Mouse (Mus musculus): ENCODE data around the gene Gm45713. TPM values are rescaled to one million over a fixed set of nuclear protein-coding genes. Genes with fewer than 3 reads are reported as not detected.
"Not testable (repeated sequence)": the region's sequence is repeated elsewhere in the genome, so short reads cannot be mapped to it uniquely, and the experiment has no call there.

The Gm45713 gene
- polyA plus RNA-seq, 1 experiment from 2014 or later = 0.53 TPM

GRCm38 (mm10) chr7:45173772-45174171 is 37.7 kb upstream of the Gm45713 start:
- H3K27ac ChIP-seq (replicated peaks); H3K9me3 ChIP-seq; ATAC-seq (ENCODE audit: low read depth); H3K4me2 ChIP-seq; H3K36me3 ChIP-seq; H3K4me3 ChIP-seq; H3K9ac ChIP-seq: not testable (repeated sequence)
- Histone ChIP-seq H3K27me3 (peaks cover 96% of the 10 kb centered on the region), H3K4me1 (replicated peaks) (peaks cover 15% of the 10 kb centered on the region)
- WGBS = 50% methylated on average over 1 of the region's 1 CpGs

DNA sequence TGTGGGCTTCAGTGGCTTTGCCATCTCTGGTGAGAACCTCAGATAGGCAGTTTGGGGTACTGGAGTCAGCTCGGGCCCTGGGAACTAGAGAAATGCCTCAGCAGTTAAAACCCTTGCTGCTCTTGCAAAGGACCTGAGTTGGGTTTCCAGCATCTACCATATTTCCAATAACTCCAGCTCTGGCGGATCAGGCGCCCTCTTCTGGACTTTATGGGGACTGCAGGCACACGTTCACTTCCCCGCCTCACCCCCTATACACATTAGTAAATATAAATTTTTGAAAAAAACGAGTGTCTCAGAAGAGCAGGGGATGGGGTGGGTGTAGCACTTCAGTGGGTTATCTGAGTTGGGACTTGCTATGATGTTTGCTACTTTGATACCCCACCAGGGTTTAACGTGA is 36.9 kb upstream of the Gm45713 start:
- 52% methylated on average over 7 of the region's 7 CpGs for WGBS
- no peak overlapping the region for H3K27ac ChIP-seq (replicated peaks)
- H3K27me3 ChIP-seq = peaks cover 96% of the 10 kb centered on the region
- H3K4me2 ChIP-seq = no peak overlapping the region
- H3K36me3 ChIP-seq = no peaks in the 10 kb centered on the region
- H3K9me3 ChIP-seq = no peaks in the 10 kb centered on the region
- no peak overlapping the region for H3K9ac ChIP-seq
- no peak overlapping the region for H3K4me3 ChIP-seq
- peaks cover 23% of the 10 kb centered on the region for H3K4me1 ChIP-seq (replicated peaks)
- ATAC-seq (ENCODE audit: low read depth) = no peak

- Histone ChIP-seq H3K4me1 (replicated peaks) (peaks cover 15% of the 10 kb centered on the region), H3K9me3 (no peaks in the 10 kb centered on the region), H3K27me3 (peaks cover 96% of the 10 kb centered on the region), H3K36me3 (no peaks in the 10 kb centered on the region), H3K4me3 (no peak overlapping the region), H3K9ac (no peak overlapping the region), H3K27ac (replicated peaks) (no peak overlapping the region), H3K4me2 (no peak overlapping the region)
- WGBS = 89% methylated on average over 3 of the region's 3 CpGs
- ATAC-seq (ENCODE audit: low read depth) = no peak
These were observed 33.5 kb upstream of the Gm45713 start for GRCm38 (mm10) chr7:45169495-45169894.

DNA sequence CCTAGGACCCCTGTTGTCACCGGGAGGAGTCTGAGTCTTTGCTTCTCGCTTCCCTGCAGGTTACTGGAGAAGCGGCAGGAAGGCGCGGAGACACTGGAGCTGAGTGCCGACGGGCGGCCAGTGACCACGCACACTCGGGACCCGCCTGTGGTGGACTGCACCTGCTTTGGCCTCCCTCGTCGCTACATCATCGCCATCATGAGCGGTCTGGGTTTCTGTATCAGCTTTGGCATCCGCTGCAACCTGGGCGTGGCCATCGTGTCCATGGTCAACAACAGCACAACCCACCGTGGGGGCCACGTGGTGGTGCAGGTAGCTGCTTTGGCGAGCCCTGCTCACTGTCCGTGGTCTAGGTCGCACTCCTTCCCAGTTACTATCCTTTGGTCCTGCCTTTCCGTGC is 32.6 kb upstream of the Gm45713 start:
- H3K36me3 ChIP-seq = no peaks in the 10 kb centered on the region
- H3K9me3 ChIP-seq = no peaks in the 10 kb centered on the region
- peaks cover 97% of the 10 kb centered on the region for H3K27me3 ChIP-seq
- 4% methylated on average over 24 of the region's 24 CpGs for WGBS
- H3K9ac ChIP-seq = no peak overlapping the region
- no peak overlapping the region for H3K27ac ChIP-seq (replicated peaks)
- no peak for ATAC-seq (ENCODE audit: low read depth)
- H3K4me1 ChIP-seq (replicated peaks) = peaks cover 23% of the 10 kb centered on the region
- peak overlapping the region; percentile 29 for H3K4me2 ChIP-seq
- H3K4me3 ChIP-seq = 0 out of 2 replicates have a peak overlapping the region, but pooled peaks have one; percentile 3

GRCm38 (mm10) chr7:45167761-45168445 is 31.9 kb upstream of the Gm45713 start:
- H3K36me3 ChIP-seq = no peaks in the 10 kb centered on the region
- no peak for ATAC-seq (ENCODE audit: low read depth)
- no peaks in the 10 kb centered on the region for H3K9me3 ChIP-seq
- no peak overlapping the region for H3K27ac ChIP-seq (replicated peaks)
- peaks cover 100% of the 10 kb centered on the region for H3K27me3 ChIP-seq
- no peak overlapping the region for H3K9ac ChIP-seq
- H3K4me2 ChIP-seq = peak overlapping the region; percentile 18; the same call in 1 of the 2 replicates
- peaks cover 24% of the 10 kb centered on the region for H3K4me1 ChIP-seq (replicated peaks)
- no peak overlapping the region for H3K4me3 ChIP-seq
- 3% methylated on average over 19 of the region's 19 CpGs for WGBS

- 28% methylated on average over 9 of the region's 10 CpGs for WGBS
- no peak overlapping the region for H3K4me2 ChIP-seq
- no peak overlapping the region for H3K9ac ChIP-seq
- peaks cover 96% of the 10 kb centered on the region for H3K27me3 ChIP-seq
- no peaks in the 10 kb centered on the region for H3K9me3 ChIP-seq
- H3K4me1 ChIP-seq (replicated peaks) = peaks cover 32% of the 10 kb centered on the region
- H3K36me3 ChIP-seq = no peaks in the 10 kb centered on the region
- no peak overlapping the region for H3K4me3 ChIP-seq
- H3K27ac ChIP-seq (replicated peaks) = no peak overlapping the region
- ATAC-seq (ENCODE audit: low read depth) = no peak
These were observed 30.9 kb upstream of the Gm45713 start for GRCm38 (mm10) chr7:45166950-45167401.

- 42% methylated on average over 11 of the region's 11 CpGs for WGBS
- Histone ChIP-seq H3K27me3 (peaks cover 84% of the 10 kb centered on the region), H3K4me2 (no peak overlapping the region), H3K4me1 (replicated peaks) (peaks cover 35% of the 10 kb centered on the region), H3K27ac (replicated peaks) (no peak overlapping the region), H3K36me3 (0 out of 2 replicates have a peak, but pooled peaks cover 3% of the 10 kb centered on the region), H3K9ac (no peak overlapping the region), H3K9me3 (no peaks in the 10 kb centered on the region), H3K4me3 (no peak overlapping the region)
- ATAC-seq (ENCODE audit: low read depth) = no peak
These were observed 29.7 kb upstream of the Gm45713 start for GRCm38 (mm10) chr7:45165701-45166100.

DNA sequence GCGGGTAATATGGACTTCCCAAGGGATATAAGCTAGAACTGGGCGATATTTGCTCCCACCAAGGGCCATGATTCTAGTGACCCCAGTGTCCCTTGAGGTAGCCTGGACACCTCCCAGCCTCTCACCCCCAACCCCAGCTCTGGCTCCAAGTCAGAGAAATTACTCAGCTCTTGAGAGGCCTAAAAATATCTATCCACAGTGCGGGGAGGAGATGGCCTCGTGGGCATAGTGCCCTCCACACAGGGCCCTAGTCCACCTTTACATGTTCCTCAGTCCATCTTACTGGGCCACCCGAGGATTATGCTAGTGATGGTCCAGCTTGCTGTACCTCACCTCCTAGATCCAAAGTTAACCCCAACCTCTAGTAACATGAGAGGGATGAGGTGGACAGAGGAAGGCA is 28.8 kb upstream of the Gm45713 start:
- WGBS = 59% methylated on average over 5 of the region's 5 CpGs
- Histone ChIP-seq H3K36me3 (peaks cover 12% of the 10 kb centered on the region), H3K27ac (replicated peaks) (no peak overlapping the region), H3K4me1 (replicated peaks) (peaks cover 35% of the 10 kb centered on the region), H3K9me3 (no peaks in the 10 kb centered on the region), H3K4me2 (no peak overlapping the region), H3K27me3 (peaks cover 75% of the 10 kb centered on the region), H3K4me3 (no peak overlapping the region), H3K9ac (no peak overlapping the region)
- no peak for ATAC-seq (ENCODE audit: low read depth)

DNA sequence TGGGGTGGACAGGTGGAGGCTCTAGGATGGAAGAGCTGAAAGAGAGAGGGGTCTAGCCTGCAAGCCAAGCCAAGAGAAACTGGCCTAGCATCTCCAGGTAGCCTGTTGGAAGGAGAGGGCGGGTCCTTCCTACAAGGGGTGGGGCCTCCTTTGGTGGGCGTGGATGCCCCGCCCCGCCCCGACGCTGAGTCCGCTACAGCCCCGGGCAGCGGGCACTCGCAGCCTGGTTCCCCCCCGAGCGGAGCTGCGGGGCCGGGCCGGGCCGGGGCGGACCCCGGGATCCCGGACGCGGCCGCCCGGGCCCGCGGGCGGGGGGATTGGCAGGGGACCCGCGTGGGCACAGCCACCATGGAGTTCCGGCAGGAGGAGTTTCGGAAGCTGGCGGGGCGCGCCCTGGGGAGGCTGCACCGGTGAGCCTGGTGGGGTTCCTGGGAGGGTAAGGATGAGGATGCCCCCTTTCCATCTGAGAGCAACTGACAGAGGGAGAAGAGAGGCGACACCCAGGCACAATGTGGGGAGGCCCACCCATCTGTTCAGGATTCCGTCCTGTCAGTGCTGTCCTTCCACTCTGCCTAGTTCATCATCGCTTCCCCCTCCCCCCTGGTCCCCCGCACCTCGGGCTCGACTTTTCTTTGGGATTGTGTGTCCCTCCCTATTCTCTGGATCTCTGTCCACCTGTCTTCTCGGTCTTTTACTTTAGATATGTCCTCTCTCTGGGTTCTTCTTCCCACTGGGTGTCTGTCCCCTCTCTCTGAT is 27.9 kb upstream of the Gm45713 start, which contains the start of gene Slc17a7:
Slc17a7 (plus strand) TSS at position 215 of the 756 bp plus-strand sequence.
- peaks cover 21% of the 10 kb centered on the region for H3K36me3 ChIP-seq
- H3K27me3 ChIP-seq = peaks cover 66% of the 10 kb centered on the region
- H3K4me1 ChIP-seq (replicated peaks) = peaks cover 35% of the 10 kb centered on the region
- no peak for ATAC-seq (ENCODE audit: low read depth)
- H3K27ac ChIP-seq (replicated peaks) = no peak within 1 kb of the TSS
- H3K9me3 ChIP-seq = no peaks in the 10 kb centered on the region
- 2% methylated on average over 41 of the region's 41 CpGs for WGBS
- H3K4me3 ChIP-seq = peak within 1 kb of the TSS; percentile 37
- peak within 1 kb of the TSS; percentile 67 for H3K4me2 ChIP-seq
- peak within 1 kb of the TSS; percentile 62 for H3K9ac ChIP-seq

DNA sequence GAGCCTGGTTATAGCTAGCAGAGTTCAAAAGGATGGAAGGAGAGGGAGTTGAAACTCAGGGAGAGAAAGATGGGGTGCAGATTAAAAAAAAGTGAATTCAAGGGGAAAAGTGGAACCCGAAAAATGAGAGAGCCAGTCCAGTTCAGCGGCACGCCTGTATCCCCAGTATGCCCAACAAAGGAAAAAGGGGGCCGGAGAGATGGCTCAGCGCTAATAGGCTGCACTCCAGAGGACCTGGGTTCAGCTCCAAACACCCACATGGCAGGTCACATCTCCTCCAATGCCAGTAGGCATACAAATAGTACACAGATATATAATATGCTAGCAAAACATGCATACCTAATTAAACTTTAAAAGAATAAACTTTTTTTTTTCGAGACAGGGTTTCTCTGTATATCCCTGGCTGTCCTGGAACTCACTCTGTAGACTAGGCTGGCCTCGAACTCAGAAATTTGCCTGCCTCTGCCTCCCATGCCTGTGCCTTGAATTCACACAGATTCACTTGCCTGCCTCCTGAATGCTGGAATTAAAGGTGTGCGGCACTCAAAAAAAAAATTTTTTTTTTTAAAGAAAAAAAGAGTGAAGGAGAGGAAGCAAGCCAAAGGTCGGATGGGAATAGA is 27.1 kb upstream of the Gm45713 start:
- Histone ChIP-seq H3K4me3 (no peak overlapping the region), H3K4me2 (no peak overlapping the region), H3K27ac (replicated peaks) (no peak overlapping the region), H3K9me3 (no peaks in the 10 kb centered on the region), H3K4me1 (replicated peaks) (peaks cover 27% of the 10 kb centered on the region), H3K36me3 (peaks cover 29% of the 10 kb centered on the region), H3K27me3 (peaks cover 58% of the 10 kb centered on the region), H3K9ac (no peak overlapping the region)
- ATAC-seq (ENCODE audit: low read depth) = no peak
- 73% methylated on average over 9 of the region's 9 CpGs for WGBS

DNA sequence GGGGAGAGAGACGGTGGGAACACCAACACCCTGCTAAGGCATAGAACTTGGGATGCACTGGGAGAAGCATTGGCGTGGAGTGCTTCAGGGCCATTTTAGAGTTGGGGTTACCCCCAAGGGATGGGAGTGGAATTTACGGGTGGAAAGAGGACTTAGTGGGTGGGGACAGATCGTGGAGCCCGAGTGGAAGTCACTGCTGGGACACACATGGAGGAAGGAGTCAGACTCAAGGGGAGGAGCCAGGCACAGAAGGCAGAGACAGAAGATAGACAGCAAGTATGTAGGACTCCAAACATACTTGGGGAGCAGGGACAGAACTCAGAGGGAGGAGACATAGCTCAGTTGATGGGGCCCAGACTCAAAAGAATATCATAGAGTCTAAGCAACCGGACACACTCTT is 26.5 kb upstream of the Gm45713 start:
- peaks cover 22% of the 10 kb centered on the region for H3K4me1 ChIP-seq (replicated peaks)
- H3K9ac ChIP-seq = peak overlapping the region; percentile 56
- H3K9me3 ChIP-seq = no peaks in the 10 kb centered on the region
- 0 out of 2 replicates have a peak overlapping the region, but pooled peaks have one; percentile 49 for H3K27ac ChIP-seq (replicated peaks)
- WGBS = 23% methylated on average over 6 of the region's 6 CpGs
- peak overlapping the region; percentile 38 for H3K4me3 ChIP-seq
- peaks cover 52% of the 10 kb centered on the region for H3K27me3 ChIP-seq
- H3K36me3 ChIP-seq = peaks cover 34% of the 10 kb centered on the region
- ATAC-seq (ENCODE audit: low read depth) = 0 out of 2 replicates have a peak, but pooled peaks have one; percentile 2
- peak overlapping the region; percentile 67 for H3K4me2 ChIP-seq

All from neural tube, embryonic 13.5 days (tissue).